Mouse (Mus musculus) CH12.LX (cell line): ENCODE measurements around the gene Myo10.

Experiments
- CHD2 ChIP-seq: IDR thresholded peaks from 2 replicates; pipeline ENCODE4 v1.6.1; 2011; ENCODE audit warnings: low read length, improper control_type of control experiment
- CTCF ChIP-seq, 2 experiments: IDR thresholded peaks in 1 of 2; conservative IDR thresholded peaks in 1 of 2; 2 replicates each; pipeline ENCODE4 v1.5.1; 2011 to 2012; ENCODE audit warnings: low read depth in 2 of 2, low read length in 2 of 2, improper control_type of control experiment in 1 of 2, inconsistent platforms in 1 of 2, mild to moderate bottlenecking in 1 of 2, moderate library complexity in 1 of 2
- E2F4 ChIP-seq: IDR thresholded peaks from 2 replicates; pipeline ENCODE4 v1.6.1; 2011; ENCODE audit warnings: low read depth, low read length, improper control_type of control experiment; ENCODE audit not compliant: insufficient replicate concordance
- KAT2A ChIP-seq: IDR thresholded peaks from 2 replicates; pipeline ENCODE4 v1.6.1; 2012; ENCODE audit warnings: low read length, improper control_type of control experiment, inconsistent platforms; ENCODE audit not compliant: insufficient replicate concordance
- MAX ChIP-seq: IDR thresholded peaks from 2 replicates; pipeline ENCODE4 v1.6.1; 2011; ENCODE audit warnings: low read length, improper control_type of control experiment
- POLR2A ChIP-seq: IDR thresholded peaks from 2 replicates; pipeline ENCODE4 v1.6.1; 2011; ENCODE audit warnings: low read depth, mild to moderate bottlenecking, improper control_type of control experiment, low read length
- RCOR1 ChIP-seq: conservative IDR thresholded peaks from 2 replicates; pipeline ENCODE4 v1.6.1; 2012; ENCODE audit warnings: low read depth, mild to moderate bottlenecking, inconsistent platforms, low read length, improper control_type of control experiment

- TF ChIP-seq CTCF (conservative IDR thresholded peaks at IDR 0.05 in 1 of 2, IDR thresholded peaks at IDR 0.05 in 1 of 2; ENCODE audit: low read depth in 2 of 2, low read length in 2 of 2), result no peak
- TF ChIP-seq MAX, result no peak
- no peak for TF ChIP-seq POLR2A
- TF ChIP-seq CHD2, result no peak
- no peak for TF ChIP-seq KAT2A
- no peak for TF ChIP-seq RCOR1
- no peak for TF ChIP-seq E2F4
Measured at GRCm38 (mm10) chr15:25573876-25574601, 48.3 kb upstream of the Myo10 start.
